Comparison of ENCODE assay signal across 18 mouse cellular contexts in genomic region chr2:158615702-158616101, GRCm38 (mm10). TPM values are rescaled to one million over a fixed set of nuclear protein-coding genes. Genes with fewer than 3 reads are reported as not detected.
DNase-seq lines count a peak whose midpoint lies in the region; ATAC-seq and TF ChIP-seq lines count a peak whose summit lies in the region.
"Had no signal": no experiment of that assay in that cellular context is flagged by ENCODE, and none has a peak within 500 bp of the region (broad histone marks: within the 10 kb centered on the region; RNA-seq: fewer than 3 reads in every experiment).

No protein-coding gene starts in this region.

- intact Hi-C loops in heart, postnatal 36 days (cut with DNase I), result no loop called here

- no peak for TF ChIP-seq POLR2A in olfactory bulb, adult 2 months (IDR thresholded peaks at IDR 0.05; ENCODE audit: insufficient read depth, low read depth, low read length)

- peak; percentile 20 for DNase-seq in embryo, embryonic 11 days
- no peak for DNase-seq in embryo, embryonic 9.5 days (ENCODE audit: extremely low spot score)
- peak; percentile 55 for DNase-seq in midbrain, embryonic 14.5 days
- DNase-seq in MN1 (ENCODE audit: low spot score), result no peak
- DNase-seq in heart, postnatal 36 days, result no peak
- DNase-seq in retina, embryonic 14.5 days (ENCODE audit: low spot score), result no peak
- DNase-seq: adrenal gland, adult 2 months; cerebellum, adult 9-11 months; gastrocnemius, postnatal 14 days; kidney, postnatal 10 days; layer of hippocampus, postnatal 36 days; lung, adult 18-20 months had no signal

- H3K9ac ChIP-seq in hindbrain, embryonic 15.5 days, result peak overlapping the region; percentile 55
- peak overlapping the region; percentile 73 for H3K9ac ChIP-seq in midbrain, embryonic 14.5 days (replicated peaks; ENCODE audit: low read length)
- H3K9ac ChIP-seq: heart, embryonic 13.5 days had no signal

- no peak for ATAC-seq in hindbrain, embryonic 15.5 days (ENCODE audit: low FRiP score, low read depth)
- no peak for ATAC-seq in midbrain, embryonic 14.5 days (ENCODE audit: low FRiP score, low TSS enrichment)
- ATAC-seq: Patski had no signal

- H3K27ac ChIP-seq in hindbrain, embryonic 15.5 days (replicated peaks), result peak overlapping the region; percentile 80
- peak overlapping the region; percentile 93 for H3K27ac ChIP-seq in midbrain, embryonic 14.5 days (replicated peaks; ENCODE audit: low read depth, low read length)
- peak overlapping the region; percentile 76 for H3K27ac ChIP-seq in olfactory bulb, adult 2 months (ENCODE audit: insufficient read depth, low read depth, low read length)
- H3K27ac ChIP-seq: heart, embryonic 13.5 days; macrophage had no signal

- no peaks in the 10 kb centered on the region for H3K9me3 ChIP-seq in hindbrain, embryonic 15.5 days
- H3K9me3 ChIP-seq in midbrain, embryonic 14.5 days (ENCODE audit: control insufficient read depth, low read length), result no peaks in the 10 kb centered on the region
- H3K9me3 ChIP-seq: heart, embryonic 13.5 days had no signal

- H3K36me3 ChIP-seq in hindbrain, embryonic 15.5 days, result no peaks in the 10 kb centered on the region
- peaks cover 5% of the 10 kb centered on the region; the same call in 1 of the 2 replicates for H3K36me3 ChIP-seq in midbrain, embryonic 14.5 days (ENCODE audit: control insufficient read depth, insufficient read depth, low read length)
- H3K36me3 ChIP-seq: heart, embryonic 13.5 days had no signal

- peak overlapping the region; percentile 46 for H3K4me3 ChIP-seq in hindbrain, embryonic 15.5 days
- peak overlapping the region; percentile 48 for H3K4me3 ChIP-seq in midbrain, embryonic 14.5 days (replicated peaks; ENCODE audit: low read depth, low read length)
- peak overlapping the region; percentile 96 for H3K4me3 ChIP-seq in olfactory bulb, adult 2 months (ENCODE audit: insufficient read depth, low read depth, low read length)

- TF ChIP-seq CTCF in olfactory bulb, adult 2 months (IDR thresholded peaks at IDR 0.05; ENCODE audit: insufficient read depth, low read depth, low read length), result no peak

- peaks cover 40% of the 10 kb centered on the region for H3K27me3 ChIP-seq in hindbrain, embryonic 15.5 days
- peaks cover 59% of the 10 kb centered on the region for H3K27me3 ChIP-seq in midbrain, embryonic 14.5 days (ENCODE audit: control insufficient read depth, insufficient read depth, low read length)

- H3K4me1 ChIP-seq in hindbrain, embryonic 15.5 days (replicated peaks), result peaks cover 33% of the 10 kb centered on the region
- no peaks in the 10 kb centered on the region for H3K4me1 ChIP-seq in midbrain, embryonic 14.5 days (ENCODE audit: control insufficient read depth, insufficient read depth, low read length)
- H3K4me1 ChIP-seq in olfactory bulb, adult 2 months (ENCODE audit: control insufficient read depth, insufficient read depth, low read length), result peaks cover 30% of the 10 kb centered on the region

- H3K4me2 ChIP-seq in hindbrain, embryonic 15.5 days, result peak overlapping the region; percentile 54
- H3K4me2 ChIP-seq in midbrain, embryonic 14.5 days (ENCODE audit: low read length), result peak overlapping the region; percentile 60

- WGBS in hindbrain, embryonic 15.5 days, result 2% methylated on average over 13 of the region's 13 CpGs
- WGBS in midbrain, embryonic 14.5 days, result under 1% methylated on average over 13 of the region's 13 CpGs
- WGBS in olfactory bulb, adult 2 months, result 9% methylated on average over 13 of the region's 13 CpGs

RNA-seq across cellular contexts. Expression of gene Slc32a1, which starts 5.1 kb away (rescaled TPM):
- 11.6 and 13.2 TPM in 2 replicates for polyA plus RNA-seq in hindbrain, embryonic 15.5 days (2015; fragmentation: Nextera tagmentation; extraction: Ambion mirVana)
- 7.6 and 8.6 TPM in 2 replicates for polyA plus RNA-seq in midbrain, embryonic 14.5 days (2014; fragmentation: Nextera tagmentation; extraction: Ambion mirVana)
- not detected in 2 replicates for polyA plus RNA-seq in olfactory bulb, adult 2 months (2012; ENCODE audit: insufficient read depth, insufficient read length, low replicate concordance, missing spikeins)
- total RNA-seq in heart, postnatal 36 days (2021), result not detected
- total RNA-seq: adrenal gland, adult 2 months; CH12.LX; gastrocnemius, postnatal 14 days had no signal
- polyA plus RNA-seq: adrenal gland, adult 2 months; heart, embryonic 13.5 days; Patski had no signal

RNA-seq across cellular contexts. Expression of gene Actr5, which starts 9.0 kb away (rescaled TPM):
- polyA plus RNA-seq in hindbrain, embryonic 15.5 days (2015; fragmentation: Nextera tagmentation; extraction: Ambion mirVana), result 12.0 and 13.1 TPM in 2 replicates
- 13.9 and 14.8 TPM in 2 replicates for polyA plus RNA-seq in midbrain, embryonic 14.5 days (2014; fragmentation: Nextera tagmentation; extraction: Ambion mirVana)
- not detected in 2 replicates for polyA plus RNA-seq in olfactory bulb, adult 2 months (2012; ENCODE audit: insufficient read depth, insufficient read length, low replicate concordance, missing spikeins)
- total RNA-seq in heart, postnatal 36 days (2021), result 1 to 10 TPM; 6.1 to 7.3 TPM

RNA-seq across cellular contexts. Expression of gene Ppp1r16b, which starts 49.5 kb away (rescaled TPM):
- polyA plus RNA-seq in hindbrain, embryonic 15.5 days (2015; fragmentation: Nextera tagmentation; extraction: Ambion mirVana), result 22.1 and 23.4 TPM in 2 replicates
- 16.1 and 21.0 TPM in 2 replicates for polyA plus RNA-seq in midbrain, embryonic 14.5 days (2014; fragmentation: Nextera tagmentation; extraction: Ambion mirVana)
- polyA plus RNA-seq in olfactory bulb, adult 2 months (2012; ENCODE audit: insufficient read depth, insufficient read length, low replicate concordance, missing spikeins), result 72.6 TPM in 1 of 2 replicates, not detected in the other
- 10 to 100 TPM; 11.3 to 13.4 TPM for total RNA-seq in heart, postnatal 36 days (2021)

Comparison
In these comparisons a context has a peak if more than half of its experiments do, and no peak if none do; other contexts are left out.
1. DNase-seq: peak in embryo, embryonic 11 days (single experiment) and midbrain, embryonic 14.5 days (single experiment); none in embryo, embryonic 9.5 days (single experiment), MN1 (single experiment), heart, postnatal 36 days (0 of 2) and retina, embryonic 14.5 days (single experiment).
2. H3K4me3 ChIP-seq: peak in every context shown above with its lines; median percentile 96 in olfactory bulb, adult 2 months; 48 in midbrain, embryonic 14.5 days; 46 in hindbrain, embryonic 15.5 days.
3. RNA of gene Actr5, which starts 9.0 kb away (polyA plus RNA-seq): 13.9 to 14.8 TPM in midbrain, embryonic 14.5 days and 12.0 to 13.1 TPM in hindbrain, embryonic 15.5 days; not detected in olfactory bulb, adult 2 months; every median in the first group is over 10 times any median in the second.
4. Peak in every context shown above with its lines, with median percentiles within 50 percentile points of each other: H3K27ac ChIP-seq.